Mouse (Mus musculus) kidney, adult 2 months (tissue): ENCODE measurements around the gene Hcls1. TPM values are rescaled to one million over a fixed set of nuclear protein-coding genes. Genes with fewer than 3 reads are reported as not detected.
A peak's percentile ranks its signal among the peaks of the same experiment; 100 is the strongest.

Source experiments
- DNase-seq: peaks from one replicate; pipeline ENCODE4 v3.0.0; 2021
- H3K27ac ChIP-seq: fragments of 200-500 bp; 2 replicates; pipeline ENCODE4 v1.5.1; 2012; ENCODE audit warnings: low read depth, low read length, control low read depth, inconsistent platforms; ENCODE audit not compliant: insufficient read depth
- H3K27me3 ChIP-seq: fragments of 200-500 bp; replicated peaks from 2 replicates; pipeline ENCODE4 v1.6.1; 2012; ENCODE audit warnings: mild to moderate bottlenecking, moderate library complexity, low read length, inconsistent platforms; ENCODE audit not compliant: control insufficient read depth, insufficient read depth
- H3K36me3 ChIP-seq: fragments of 200-500 bp; 2 replicates; pipeline ENCODE4 v1.6.1; 2012; ENCODE audit warnings: mild to moderate bottlenecking, moderate library complexity, low read length, inconsistent platforms; ENCODE audit not compliant: control insufficient read depth, insufficient read depth
- H3K4me1 ChIP-seq: fragments of 200-500 bp; 2 replicates; pipeline ENCODE4 v1.6.1; 2011; ENCODE audit warnings: low read length; ENCODE audit not compliant: control insufficient read depth, insufficient read depth
- H3K4me3 ChIP-seq: fragments of 200-500 bp; 2 replicates; pipeline ENCODE4 v1.5.1; 2011; ENCODE audit warnings: mild to moderate bottlenecking, low read depth, low read length, control low read depth; ENCODE audit not compliant: insufficient read depth
- CTCF ChIP-seq: fragments of 200-500 bp; conservative IDR thresholded peaks from 2 replicates; pipeline ENCODE4 v1.5.1; 2011; ENCODE audit warnings: low read depth, mild to moderate bottlenecking, control low read depth, low read length, moderate library complexity, mixed read lengths; ENCODE audit not compliant: insufficient read depth, insufficient read length
- POLR2A ChIP-seq: fragments of 200-500 bp; IDR thresholded peaks from one replicate; pipeline ENCODE4 v1.6.1; 2011; ENCODE audit warnings: low read depth, low read length, control low read depth
- WGBS: fragments of 180-500 bp; shearing (Covaris S2); methylation state at CpG from one replicate; pipeline ENCODE4 v1.1.7; 2018; 5-methylcytosine and 5-hydroxymethylcytosine counted together
- polyA plus RNA-seq: library from polyadenylated mRNA; depleted of rRNA; stranded (reverse); fragments of >200 nt; gene quantifications from 2 replicates; pipeline ENCODE4 v1.2.3, GENCODE M21; 2012

The Hcls1 gene
- polyA plus RNA-seq, 1 experiment, result 10.9 TPM

DNA sequence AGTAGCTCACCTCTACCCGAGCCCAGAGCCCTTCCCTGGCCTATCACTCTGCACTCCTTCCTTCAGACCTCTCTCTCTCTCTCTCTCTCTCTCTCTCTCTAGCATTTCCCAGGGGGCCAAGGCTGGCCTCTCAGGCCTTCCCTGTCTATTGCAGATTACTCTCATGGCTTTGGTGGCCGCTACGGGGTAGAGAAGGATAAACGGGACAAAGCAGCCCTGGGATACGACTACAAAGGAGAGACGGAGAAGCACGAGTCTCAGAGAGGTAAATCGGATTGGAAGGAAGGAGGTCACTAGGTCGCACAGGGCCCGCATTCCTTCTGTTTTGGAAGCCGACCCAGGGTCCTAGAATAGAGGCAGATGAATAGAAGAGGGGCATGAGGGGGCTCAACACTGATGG is 20.3 kb downstream of the Hcls1 start:
- Histone ChIP-seq H3K4me1 (no peaks in the 10 kb centered on the region), H3K27me3 (no peaks in the 10 kb centered on the region), H3K4me3 (no peak overlapping the region), H3K27ac (no peak overlapping the region), H3K36me3 (no peaks in the 10 kb centered on the region)
- WGBS, result 83% methylated on average over 11 of the region's 11 CpGs
- no peak for DNase-seq
- no peak for TF ChIP-seq POLR2A

GRCm38 (mm10) chr16:36963415-36963814 is 28.6 kb downstream of the Hcls1 start:
- TF ChIP-seq CTCF, result no peak
- H3K36me3 ChIP-seq, result no peaks in the 10 kb centered on the region
- DNase-seq, result no peak

DNA sequence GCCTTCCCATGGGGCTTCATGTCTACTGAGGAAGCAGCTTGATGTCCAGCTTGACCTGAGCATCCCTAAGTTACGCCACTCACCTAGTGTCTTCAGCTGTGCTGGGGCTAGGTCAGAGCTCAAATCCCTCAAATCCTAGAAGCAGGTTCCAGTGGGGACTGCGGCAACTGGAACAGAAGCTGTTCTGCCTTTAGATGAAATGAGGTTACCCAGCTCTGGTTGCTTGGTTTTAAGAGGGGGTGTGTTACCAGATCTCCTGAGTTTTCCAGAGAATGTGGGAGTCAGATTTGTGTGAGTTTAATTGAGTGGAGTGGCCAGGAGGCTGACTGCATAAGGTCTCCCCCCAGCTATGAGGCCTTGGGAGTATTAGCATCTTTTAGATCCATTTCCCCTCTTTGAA is 44.3 kb downstream of the Hcls1 start:
- 89% methylated on average over 2 of the region's 2 CpGs for WGBS
- Histone ChIP-seq H3K36me3 (no peaks in the 10 kb centered on the region), H3K4me1 (no peaks in the 10 kb centered on the region), H3K4me3 (no peak overlapping the region), H3K27ac (no peak overlapping the region), H3K27me3 (no peaks in the 10 kb centered on the region)
- no peak for TF ChIP-seq CTCF
- no peak for TF ChIP-seq POLR2A
- DNase-seq, result no peak

More at GRCm38 (mm10) chr16:36963415-36963814, 28.6 kb downstream of the Hcls1 start:
- no peak overlapping the region for H3K27ac ChIP-seq
- 81% methylated on average over 4 of the region's 4 CpGs for WGBS
- H3K27me3 ChIP-seq, result no peaks in the 10 kb centered on the region
- no peaks in the 10 kb centered on the region for H3K4me1 ChIP-seq
- no peak overlapping the region for H3K4me3 ChIP-seq

DNA sequence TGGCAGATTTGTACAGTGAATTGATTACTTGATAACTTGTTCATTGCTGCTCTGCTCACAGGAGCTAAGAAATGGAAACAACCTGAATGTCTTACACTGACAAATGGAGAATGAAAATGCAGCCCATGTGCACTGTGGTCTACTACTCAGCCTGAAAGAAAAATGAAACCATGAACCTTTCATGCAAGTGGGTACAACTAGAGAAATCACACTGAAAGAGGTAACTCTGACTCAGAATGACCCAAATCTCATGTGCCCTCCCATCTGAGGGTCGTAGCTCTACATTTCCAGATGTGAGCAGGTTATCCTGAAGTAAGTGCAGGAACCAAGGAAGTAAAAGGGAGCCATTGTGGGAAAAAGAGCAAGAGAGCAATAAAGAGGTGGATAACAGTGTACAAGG is 49.0 kb downstream of the Hcls1 start:
- Histone ChIP-seq H3K27ac (no peak overlapping the region), H3K27me3 (no peaks in the 10 kb centered on the region), H3K4me3 (no peak overlapping the region), H3K4me1 (peaks cover 6% of the 10 kb centered on the region; the same call in 1 of the 2 replicates), H3K36me3 (no peaks in the 10 kb centered on the region)
- 90% methylated on average over 1 of the region's 1 CpGs for WGBS
- no peak for DNase-seq
- TF ChIP-seq CTCF (no peak), POLR2A (no peak)

DNA sequence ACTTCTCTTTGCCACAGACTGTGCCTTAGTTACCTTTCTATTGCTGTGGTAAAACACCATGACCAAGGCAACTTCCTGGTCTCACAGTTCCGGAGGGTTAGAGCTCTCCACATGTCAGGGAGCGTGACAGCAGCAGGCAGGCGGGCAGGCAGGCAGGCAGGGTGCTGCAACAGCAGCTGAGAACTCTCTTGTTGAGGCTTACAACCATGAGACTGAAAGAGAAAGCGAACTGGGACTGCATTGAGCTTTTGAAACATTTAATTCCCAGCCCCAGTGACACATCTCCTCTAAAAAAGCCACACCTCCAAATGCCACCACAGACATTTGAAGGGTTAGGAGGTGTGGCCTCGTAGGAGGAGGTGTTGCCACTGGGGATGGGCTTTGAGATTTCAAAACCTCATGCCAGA is 50.9 kb downstream of the Hcls1 start:
- Histone ChIP-seq H3K27me3 (no peaks in the 10 kb centered on the region), H3K27ac (no peak overlapping the region), H3K36me3 (no peaks in the 10 kb centered on the region), H3K4me1 (peaks cover 6% of the 10 kb centered on the region; the same call in 1 of the 2 replicates), H3K4me3 (no peak overlapping the region)
- peak; percentile 48 for DNase-seq
- no peak for TF ChIP-seq POLR2A
- no peak for TF ChIP-seq CTCF
- 65% methylated on average over 5 of the region's 5 CpGs for WGBS

DNA sequence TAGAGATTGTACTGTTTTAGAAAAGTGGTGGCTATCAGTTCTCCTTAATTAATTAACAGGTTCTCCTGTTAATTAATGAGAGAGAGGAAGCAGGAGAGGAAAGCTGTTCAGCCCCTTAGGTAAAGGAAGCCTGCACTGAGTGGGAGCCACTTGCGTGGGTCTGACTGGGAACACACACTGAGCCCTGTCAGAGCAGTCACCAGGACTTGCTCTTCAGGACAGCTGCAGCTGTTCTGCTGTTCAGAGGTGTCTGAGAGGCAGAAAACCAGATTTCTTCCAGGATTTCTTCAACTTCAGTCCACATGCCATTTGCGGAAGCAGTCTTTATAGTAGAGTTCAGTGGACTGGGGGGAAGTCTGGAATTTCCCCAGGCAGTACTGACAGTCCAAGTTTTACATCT is 52.6 kb downstream of the Hcls1 start:
- WGBS, result 57% methylated on average over 2 of the region's 2 CpGs

DNA sequence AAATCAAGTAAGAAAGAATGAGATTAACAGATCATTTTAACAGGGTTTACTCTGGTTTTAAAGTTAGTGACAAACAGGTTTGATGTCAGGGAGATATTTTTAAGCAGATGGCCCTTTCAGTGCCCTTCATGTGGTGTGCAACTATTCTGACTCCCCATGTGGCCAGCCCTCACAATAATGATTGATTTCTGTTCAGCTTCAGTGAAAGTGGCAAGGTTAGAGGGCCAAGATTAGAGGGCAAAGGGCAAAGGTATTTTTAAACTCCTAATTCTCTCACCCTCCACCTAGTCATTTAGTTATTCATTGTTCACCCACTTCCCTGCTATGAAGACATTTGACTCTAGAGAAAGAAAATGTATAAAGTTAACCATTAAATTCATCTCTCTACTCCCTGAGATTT is 53.3 kb downstream of the Hcls1 start:
- Histone ChIP-seq H3K27ac (peak overlapping the region; percentile 88), H3K4me3 (no peak overlapping the region), H3K36me3 (no peaks in the 10 kb centered on the region), H3K4me1 (peaks cover 6% of the 10 kb centered on the region; the same call in 1 of the 2 replicates), H3K27me3 (no peaks in the 10 kb centered on the region)
- peak; percentile 86 for DNase-seq
- no peak for TF ChIP-seq POLR2A
- no peak for TF ChIP-seq CTCF

More for the DNA sequence above, 52.6 kb downstream of the Hcls1 start:
- Histone ChIP-seq H3K4me1 (peaks cover 6% of the 10 kb centered on the region; the same call in 1 of the 2 replicates), H3K27ac (peak overlapping the region; percentile 74), H3K27me3 (no peaks in the 10 kb centered on the region), H3K4me3 (no peak overlapping the region), H3K36me3 (no peaks in the 10 kb centered on the region)
- DNase-seq, result peak; percentile 9
- TF ChIP-seq POLR2A (no peak), CTCF (no peak)

DNA sequence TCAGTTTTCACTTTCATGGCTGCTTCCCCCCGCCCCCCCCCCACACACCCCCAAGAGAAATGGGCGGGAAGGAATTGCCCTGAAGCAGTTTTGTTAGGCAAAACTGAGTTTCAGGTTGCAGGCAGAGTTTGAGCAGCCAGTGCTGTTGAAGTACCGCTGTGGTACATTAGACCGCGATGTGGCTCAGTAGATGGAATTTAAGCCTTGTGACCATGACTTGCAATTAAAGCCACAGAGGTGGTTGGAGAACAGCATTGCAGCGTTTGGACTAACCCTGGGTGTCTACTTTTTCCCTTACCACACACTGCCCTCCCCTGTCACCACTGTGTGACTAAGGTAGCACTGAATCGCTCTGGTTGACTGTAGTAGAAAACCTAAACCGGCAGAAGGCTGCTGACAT is 54.7 kb downstream of the Hcls1 start:
- Histone ChIP-seq H3K27ac (peak overlapping the region; percentile 89), H3K27me3 (no peaks in the 10 kb centered on the region), H3K4me1 (peaks cover 6% of the 10 kb centered on the region; the same call in 1 of the 2 replicates), H3K4me3 (peak overlapping the region; percentile 64), H3K36me3 (no peaks in the 10 kb centered on the region)
- peak; percentile 74 for DNase-seq
- TF ChIP-seq POLR2A (no peak), CTCF (no peak)
- WGBS, result 21% methylated on average over 8 of the region's 8 CpGs
